Mouse (Mus musculus) E14TG2a.4 (cell line): Measurements from ENCODE around the gene Ppia.

ENCODE experiments used
- CTCF ChIP-seq: conservative IDR thresholded peaks from 2 replicates; pipeline ENCODE4 v1.5.1; 2014; ENCODE audit warnings: low read length
- NANOG ChIP-seq: IDR thresholded peaks from 2 replicates; pipeline ENCODE4 v1.6.1; 2014; ENCODE audit warnings: borderline replicate concordance, low read length, mixed read lengths
- POU5F1 ChIP-seq: IDR thresholded peaks from 2 replicates; pipeline ENCODE4 v1.6.1; 2014; ENCODE audit warnings: low read length, borderline replicate concordance

DNA sequence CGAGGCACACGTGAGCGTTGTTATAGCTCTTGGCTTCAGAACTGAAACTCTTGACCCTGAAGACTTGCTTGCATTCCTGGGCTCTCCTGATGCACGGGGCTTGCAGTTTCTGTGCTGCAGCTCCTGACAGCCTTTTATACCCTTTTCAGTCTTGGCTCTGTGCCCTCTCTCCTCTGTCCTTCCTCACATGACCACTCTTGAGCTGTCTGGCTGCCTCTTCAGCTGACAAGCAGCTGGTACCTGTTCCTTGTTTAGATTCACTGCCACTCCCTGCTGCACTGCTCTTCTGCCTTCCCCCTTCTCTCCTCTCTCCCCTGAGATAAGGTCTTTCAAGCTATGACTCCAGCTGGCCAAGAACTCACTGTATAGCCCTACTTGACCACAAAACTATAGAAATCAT, 32.2 kb downstream of the Ppia start:
- TF ChIP-seq CTCF (no peak), NANOG (no peak), POU5F1 (no peak)
